12 mouse cellular contexts compared by ENCODE assay signal in the genomic region with DNA sequence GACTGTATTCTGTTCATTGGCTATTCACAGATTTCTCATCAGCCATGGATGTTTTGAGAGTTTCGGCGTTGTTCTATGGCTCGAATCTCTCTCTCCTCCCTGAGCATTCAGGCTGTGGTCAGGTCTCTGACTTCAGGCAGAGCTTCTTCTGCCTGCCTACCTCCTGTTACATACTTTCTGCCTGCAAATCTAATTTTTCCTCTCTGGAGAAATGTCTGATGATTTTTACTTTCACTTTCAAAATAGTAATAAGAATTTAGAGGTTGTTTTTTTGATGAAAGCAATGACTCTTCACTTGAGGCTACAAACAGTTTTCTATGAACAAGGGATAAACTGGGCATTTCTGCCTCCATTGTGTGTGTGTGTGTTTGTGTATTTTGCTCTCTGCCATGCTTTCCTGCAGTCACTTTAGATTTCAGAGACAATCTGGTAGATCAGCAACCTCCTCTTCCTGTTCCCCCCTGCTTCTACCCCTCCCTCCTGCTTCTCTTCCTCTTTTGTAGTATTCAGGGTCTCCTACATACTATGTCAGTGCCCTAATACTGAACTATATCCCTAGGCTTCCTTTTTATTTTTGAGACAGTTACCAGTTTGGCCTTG.
DNase-seq lines count a peak whose midpoint lies in the region; ATAC-seq and TF ChIP-seq lines count a peak whose summit lies in the region.
"Had no signal": no experiment of that assay in that cellular context is flagged by ENCODE, and none has a peak within 500 bp of the region (broad histone marks: within the 10 kb centered on the region; RNA-seq: fewer than 3 reads in every experiment).

No protein-coding gene starts in this region.

- H3K4me3 ChIP-seq in gastrocnemius, adult 2 months: peak overlapping the region; percentile 53
- H3K4me3 ChIP-seq in heart, postnatal 0 days (ENCODE audit: low read depth, low read length): no peak overlapping the region
- H3K4me3 ChIP-seq: heart, embryonic 15.5 days had no signal

- no peak for TF ChIP-seq EP300 in heart, postnatal 0 days (IDR thresholded peaks at IDR 0.05; ENCODE audit: low read depth)

- WGBS in heart, postnatal 0 days: 70% methylated on average over 3 of the region's 3 CpGs

- intact Hi-C loops in gastrocnemius, adult 2 months (cut with DNase I): no loop called here

- no peak for ATAC-seq in heart, postnatal 0 days (ENCODE audit: insufficient read depth, low read depth)

- no peak for TF ChIP-seq CTCF in gastrocnemius, adult 2 months (IDR thresholded peaks at IDR 0.05)
- no peak for TF ChIP-seq CTCF in heart, postnatal 0 days (IDR thresholded peaks at IDR 0.05; ENCODE audit: low read depth)

- H3K9ac ChIP-seq in heart, postnatal 0 days (replicated peaks; ENCODE audit: low read depth, low read length): no peak overlapping the region
- H3K9ac ChIP-seq: heart, embryonic 15.5 days had no signal

- H3K27ac ChIP-seq in gastrocnemius, adult 2 months: peak overlapping the region; percentile 63
- H3K27ac ChIP-seq in heart, postnatal 0 days (ENCODE audit: low read depth): no peak overlapping the region
- H3K27ac ChIP-seq: heart, embryonic 15.5 days; kidney, postnatal 0 days had no signal

- no peak for DNase-seq in gastrocnemius, adult 2 months
- no peak for DNase-seq in gastrocnemius, postnatal 25 days
- peak; percentile 41 to 45 for DNase-seq in spleen, postnatal 36 days (ENCODE audit: low spot score in 2 of 2)
- no peak for DNase-seq in spleen, postnatal 4 days (ENCODE audit: low spot score in 2 of 2)
- no peak for DNase-seq in heart, postnatal 0 days (ENCODE audit: low spot score)
- DNase-seq in thymus, postnatal 14 days: peak; percentile 25
- DNase-seq in adrenal gland, postnatal 25 days: no peak
- DNase-seq in cerebellum, postnatal 4 days (ENCODE audit: low spot score in 2 of 2): no peak
- DNase-seq: adrenal gland, adult 8-10 months; cerebellum, postnatal 36 days had no signal

- no peaks in the 10 kb centered on the region for H3K9me3 ChIP-seq in heart, postnatal 0 days (replicated peaks; ENCODE audit: control insufficient read depth, low read length)
- H3K9me3 ChIP-seq: heart, embryonic 15.5 days had no signal

- peak overlapping the region; percentile 28; the same call in 1 of the 2 replicates for H3K4me2 ChIP-seq in heart, postnatal 0 days (ENCODE audit: low read depth, low read length)
- H3K4me2 ChIP-seq: heart, embryonic 15.5 days had no signal

- H3K36me3 ChIP-seq in heart, postnatal 0 days (replicated peaks; ENCODE audit: control insufficient read depth, insufficient read depth, low read length): no peaks in the 10 kb centered on the region
- H3K36me3 ChIP-seq: heart, embryonic 15.5 days had no signal

- peaks cover 10% of the 10 kb centered on the region; the same call in 1 of the 2 replicates for H3K4me1 ChIP-seq in heart, postnatal 0 days (ENCODE audit: control insufficient read depth, insufficient read depth)
- H3K4me1 ChIP-seq: heart, embryonic 15.5 days had no signal

- no peaks in the 10 kb centered on the region for H3K27me3 ChIP-seq in heart, postnatal 0 days (ENCODE audit: control insufficient read depth, insufficient read depth, low read length)
- H3K27me3 ChIP-seq: heart, embryonic 15.5 days had no signal

Comparison
In these comparisons a context has a peak if more than half of its experiments do, and no peak if none do; other contexts are left out.
1. DNase-seq: peak in spleen, postnatal 36 days (2 of 2) and thymus, postnatal 14 days (single experiment); none in gastrocnemius, adult 2 months (single experiment), gastrocnemius, postnatal 25 days (single experiment), spleen, postnatal 4 days (0 of 2), heart, postnatal 0 days (single experiment), adrenal gland, postnatal 25 days (single experiment) and cerebellum, postnatal 4 days (0 of 2).